Mouse (Mus musculus): ENCODE results near the gene Olfr523. TPM values are rescaled to one million over a fixed set of nuclear protein-coding genes. Genes with fewer than 3 reads are reported as not detected.
A peak's percentile ranks its signal among the peaks of the same experiment; 100 is the strongest.
"Not testable (repeated sequence)": the region's sequence is repeated elsewhere in the genome, so short reads cannot be mapped to it uniquely, and the experiment has no call there.

The Olfr523 gene
- polyA plus RNA-seq (2011; ENCODE audit: insufficient read length, low read depth, missing spikeins): not detected in 2 replicates

- no peaks in the 10 kb centered on the region for H3K4me1 ChIP-seq (ENCODE audit: control insufficient read depth, insufficient read depth, low read length)
- H3K4me3 ChIP-seq (ENCODE audit: insufficient read depth, low read length): no peak within 1 kb of the TSS
- H3K27ac ChIP-seq (ENCODE audit: insufficient read depth, low read length): no peak within 1 kb of the TSS
- TF ChIP-seq CTCF (IDR thresholded peaks at IDR 0.05; ENCODE audit: borderline replicate concordance, insufficient read depth, low read length) (no peak), POLR2A (IDR thresholded peaks at IDR 0.05; ENCODE audit: low read depth, low read length) (no peak)
Observed at GRCm38 (mm10) chr7:140172936-140173335, at the start of gene Olfr523. Gene Olfr523, plus strand, starts transcription at chr7:140173217.

DNA sequence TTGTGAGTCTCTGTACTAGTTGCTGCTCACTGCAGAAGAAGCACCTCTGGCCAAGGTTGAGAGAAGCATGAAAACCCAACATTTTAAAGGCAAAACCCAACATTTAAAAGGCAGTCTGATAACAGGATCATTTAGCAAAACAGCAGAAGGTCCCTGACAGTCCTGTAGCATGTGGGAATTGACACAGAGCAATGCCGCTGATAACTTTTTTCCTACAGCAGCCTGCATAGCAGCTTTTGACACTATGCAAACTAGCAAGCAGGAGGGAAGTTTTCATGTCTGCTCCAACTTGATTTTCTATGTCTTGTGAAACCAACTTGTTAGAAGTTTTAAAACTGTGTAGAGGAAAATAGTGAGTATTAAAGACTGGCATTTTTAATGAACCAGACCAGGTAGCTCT lies 48.6 kb upstream of the Olfr523 start:
- H3K27ac ChIP-seq (ENCODE audit: insufficient read depth, low read length): no peak overlapping the region
- H3K4me1 ChIP-seq (ENCODE audit: control insufficient read depth, insufficient read depth, low read length): peaks cover 2% of the 10 kb centered on the region; the same call in 1 of the 2 replicates
- H3K4me3 ChIP-seq (ENCODE audit: insufficient read depth, low read length): no peak overlapping the region
- no peak for TF ChIP-seq POLR2A (IDR thresholded peaks at IDR 0.05; ENCODE audit: low read depth, low read length)
- no peak for TF ChIP-seq CTCF (IDR thresholded peaks at IDR 0.05; ENCODE audit: borderline replicate concordance, insufficient read depth, low read length)

GRCm38 (mm10) chr7:140125278-140126021 lies 47.6 kb upstream of the Olfr523 start:
- H3K27ac ChIP-seq (ENCODE audit: insufficient read depth, low read length): no peak overlapping the region
- TF ChIP-seq POLR2A (IDR thresholded peaks at IDR 0.05; ENCODE audit: low read depth, low read length) (peak; percentile 86), CTCF (IDR thresholded peaks at IDR 0.05; ENCODE audit: borderline replicate concordance, insufficient read depth, low read length) (no peak)
- peak overlapping the region; percentile 65 for H3K4me3 ChIP-seq (ENCODE audit: insufficient read depth, low read length)
- peaks cover 2% of the 10 kb centered on the region; the same call in 1 of the 2 replicates for H3K4me1 ChIP-seq (ENCODE audit: control insufficient read depth, insufficient read depth, low read length)

GRCm38 (mm10) chr7:140126022-140126350 lies 47.0 kb upstream of the Olfr523 start:
- H3K4me3 ChIP-seq (ENCODE audit: insufficient read depth, low read length): peak overlapping the region; percentile 65
- TF ChIP-seq CTCF (IDR thresholded peaks at IDR 0.05; ENCODE audit: borderline replicate concordance, insufficient read depth, low read length): no peak
- no peak for TF ChIP-seq POLR2A (IDR thresholded peaks at IDR 0.05; ENCODE audit: low read depth, low read length)
- peaks cover 2% of the 10 kb centered on the region; the same call in 1 of the 2 replicates for H3K4me1 ChIP-seq (ENCODE audit: control insufficient read depth, insufficient read depth, low read length)
- no peak overlapping the region for H3K27ac ChIP-seq (ENCODE audit: insufficient read depth, low read length)

GRCm38 (mm10) chr7:140126934-140127333 lies 46.1 kb upstream of the Olfr523 start:
- Histone ChIP-seq H3K4me3 (ENCODE audit: insufficient read depth, low read length) (no peak overlapping the region), H3K27ac (ENCODE audit: insufficient read depth, low read length) (no peak overlapping the region), H3K4me1 (ENCODE audit: control insufficient read depth, insufficient read depth, low read length) (peaks cover 2% of the 10 kb centered on the region; the same call in 1 of the 2 replicates)
- TF ChIP-seq POLR2A (IDR thresholded peaks at IDR 0.05; ENCODE audit: low read depth, low read length) (no peak), CTCF (IDR thresholded peaks at IDR 0.05; ENCODE audit: borderline replicate concordance, insufficient read depth, low read length) (no peak)

GRCm38 (mm10) chr7:140127911-140128310 lies 45.1 kb upstream of the Olfr523 start:
- H3K27ac ChIP-seq (ENCODE audit: insufficient read depth, low read length): no peak overlapping the region
- H3K4me1 ChIP-seq (ENCODE audit: control insufficient read depth, insufficient read depth, low read length): peaks cover 2% of the 10 kb centered on the region; the same call in 1 of the 2 replicates
- TF ChIP-seq POLR2A (IDR thresholded peaks at IDR 0.05; ENCODE audit: low read depth, low read length): no peak
- TF ChIP-seq CTCF (IDR thresholded peaks at IDR 0.05; ENCODE audit: borderline replicate concordance, insufficient read depth, low read length): no peak
- no peak overlapping the region for H3K4me3 ChIP-seq (ENCODE audit: insufficient read depth, low read length)

DNA sequence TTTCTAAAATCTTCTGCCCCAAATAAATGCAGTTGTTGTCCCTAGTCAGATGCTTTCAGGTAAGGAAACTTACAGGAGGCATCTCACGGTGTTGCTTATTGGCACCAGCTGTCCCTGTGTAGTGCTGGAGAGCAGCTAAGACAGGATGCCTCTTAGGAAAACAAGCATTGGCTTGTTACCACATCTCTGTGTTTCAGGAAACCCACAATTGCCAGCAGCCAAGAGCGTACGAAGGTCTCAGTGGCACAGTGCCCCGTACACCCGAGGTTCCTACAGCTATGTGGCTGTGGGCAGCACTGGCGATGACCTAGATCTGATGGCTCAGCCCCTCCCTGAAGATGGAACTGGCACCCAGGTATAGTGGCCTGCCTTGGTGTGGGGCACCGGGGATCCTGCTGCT lies 40.8 kb upstream of the Olfr523 start:
- H3K27ac ChIP-seq (ENCODE audit: insufficient read depth, low read length); H3K4me3 ChIP-seq (ENCODE audit: insufficient read depth, low read length); H3K4me1 ChIP-seq (ENCODE audit: control insufficient read depth, insufficient read depth, low read length): not testable (repeated sequence)

- H3K4me3 ChIP-seq (ENCODE audit: insufficient read depth, low read length); H3K27ac ChIP-seq (ENCODE audit: insufficient read depth, low read length): not testable (repeated sequence)
Observed at GRCm38 (mm10) chr7:140134033-140134432, 39.0 kb upstream of the Olfr523 start.

DNA sequence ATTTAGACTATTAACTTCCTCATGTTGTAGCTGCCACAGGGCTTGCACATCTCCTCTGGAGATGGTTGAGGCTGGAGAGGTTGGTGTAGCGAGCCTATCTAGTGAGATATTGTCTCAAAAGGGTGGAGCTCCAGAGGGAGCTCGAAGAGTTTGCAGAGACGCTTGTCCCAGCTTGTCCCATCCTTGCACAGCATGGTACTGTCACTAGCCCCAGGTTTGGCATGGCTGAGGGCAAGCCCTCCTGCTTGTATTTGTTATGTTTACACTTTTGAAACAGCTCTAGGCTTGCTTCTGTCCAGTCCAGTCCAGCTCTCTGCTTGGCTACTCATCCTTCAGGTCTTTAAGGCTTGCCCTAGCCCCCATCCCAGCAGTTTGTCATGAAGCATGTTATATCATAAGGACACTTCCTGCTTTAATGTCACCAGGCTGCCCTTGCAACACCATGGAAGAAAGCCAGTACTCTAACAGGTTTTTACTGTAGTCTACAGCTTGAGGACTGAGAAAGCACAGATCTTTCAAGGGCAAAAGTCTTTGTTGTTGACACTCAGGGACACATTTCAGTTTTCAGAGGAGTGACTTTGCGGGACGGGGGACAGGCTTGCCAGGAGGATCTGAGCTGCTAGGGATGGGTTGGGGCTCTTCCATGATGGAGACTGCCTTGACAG lies 37.8 kb upstream of the Olfr523 start:
- no peak for TF ChIP-seq POLR2A (IDR thresholded peaks at IDR 0.05; ENCODE audit: low read depth, low read length)
- no peak for TF ChIP-seq CTCF (IDR thresholded peaks at IDR 0.05; ENCODE audit: borderline replicate concordance, insufficient read depth, low read length)
- no peak overlapping the region for H3K27ac ChIP-seq (ENCODE audit: insufficient read depth, low read length)
- no peaks in the 10 kb centered on the region for H3K4me1 ChIP-seq (ENCODE audit: control insufficient read depth, insufficient read depth, low read length)
- H3K4me3 ChIP-seq (ENCODE audit: insufficient read depth, low read length): no peak overlapping the region

More at GRCm38 (mm10) chr7:140134033-140134432, 39.0 kb upstream of the Olfr523 start:
- H3K4me1 ChIP-seq (ENCODE audit: control insufficient read depth, insufficient read depth, low read length): not testable (repeated sequence)
